Mouse (Mus musculus) gastrocnemius, adult 2 months (tissue): ENCODE measurements around the gene Dnase1l3. TPM values are rescaled to one million over a fixed set of nuclear protein-coding genes. Genes with fewer than 3 reads are reported as not detected.

Experiments
- DNase-seq: peaks from one replicate; pipeline ENCODE4 v3.0.0; 2022
- H3K27ac ChIP-seq: fragments of 200-600 bp; 2 replicates; pipeline ENCODE4 v1.8.1; 2022; ENCODE audit warnings: mild to moderate bottlenecking
- H3K4me3 ChIP-seq: fragments of 200-600 bp; 2 replicates; pipeline ENCODE4 v1.8.1; 2022; ENCODE audit warnings: mild to moderate bottlenecking, moderate library complexity
- CTCF ChIP-seq: fragments of 200-600 bp; IDR thresholded peaks from 2 replicates; pipeline ENCODE4 v1.8.1; 2022; ENCODE audit warnings: antibody characterized with exemption, mild to moderate bottlenecking, moderate library complexity
- intact Hi-C: fragments of 180-260 bp; cut with DNase I; formaldehyde crosslinking; loops from one replicate; pipeline ENCODE4 v1.15.1; 2025
- total RNA-seq, 2 experiments: library from RNA; stranded (reverse); gene quantifications; 2 replicates each; pipeline ENCODE4 v1.2.3; 2021

Gene Dnase1l3
- total RNA-seq, 2 experiments from 2014 or later: not detected

GRCm38 (mm10) chr14:7991108-7991776 lies 3.1 kb downstream of the Dnase1l3 start:
- Histone ChIP-seq H3K4me3 (no peak overlapping the region), H3K27ac (no peak overlapping the region)
- no peak for DNase-seq
- TF ChIP-seq CTCF: no peak
- intact Hi-C loops: no loop called here

GRCm38 (mm10) chr14:7989961-7990360 lies 4.4 kb downstream of the Dnase1l3 start:
- no peak overlapping the region for H3K27ac ChIP-seq
- DNase-seq: no peak
- intact Hi-C loops: no loop called here
- no peak overlapping the region for H3K4me3 ChIP-seq
- no peak for TF ChIP-seq CTCF

GRCm38 (mm10) chr14:7989371-7989770 lies 5.0 kb downstream of the Dnase1l3 start:
- H3K4me3 ChIP-seq: no peak overlapping the region
- DNase-seq: no peak
- no peak for TF ChIP-seq CTCF
- intact Hi-C loops: no loop called here
- H3K27ac ChIP-seq: no peak overlapping the region

- no peak overlapping the region for H3K27ac ChIP-seq
- DNase-seq: no peak
- TF ChIP-seq CTCF: no peak
- intact Hi-C loops: no loop called here
- no peak overlapping the region for H3K4me3 ChIP-seq
These were observed 7.5 kb downstream of the Dnase1l3 start for GRCm38 (mm10) chr14:7986913-7987312.

GRCm38 (mm10) chr14:7981226-7981625 lies 13.1 kb downstream of the Dnase1l3 start:
- no peak overlapping the region for H3K27ac ChIP-seq
- H3K4me3 ChIP-seq: no peak overlapping the region
- intact Hi-C loops: no loop called here
- no peak for DNase-seq
- TF ChIP-seq CTCF: no peak

- intact Hi-C loops: no loop called here
- DNase-seq: no peak
- no peak for TF ChIP-seq CTCF
- Histone ChIP-seq H3K4me3 (no peak overlapping the region), H3K27ac (no peak overlapping the region)
These were observed 16.2 kb downstream of the Dnase1l3 start for GRCm38 (mm10) chr14:7978183-7978582.

- no peak for DNase-seq
These were observed 16.9 kb downstream of the Dnase1l3 start for GRCm38 (mm10) chr14:7977471-7977870.

GRCm38 (mm10) chr14:7975177-7975576 lies 19.2 kb downstream of the Dnase1l3 start:
- intact Hi-C loops: no loop called here
- Histone ChIP-seq H3K27ac (no peak overlapping the region), H3K4me3 (no peak overlapping the region)
- no peak for DNase-seq
- no peak for TF ChIP-seq CTCF

More at GRCm38 (mm10) chr14:7977471-7977870, 16.9 kb downstream of the Dnase1l3 start:
- Histone ChIP-seq H3K27ac (no peak overlapping the region), H3K4me3 (no peak overlapping the region)
- TF ChIP-seq CTCF: no peak
- intact Hi-C loops: no loop called here

- Histone ChIP-seq H3K4me3 (no peak overlapping the region), H3K27ac (no peak overlapping the region)
- no peak for DNase-seq
- TF ChIP-seq CTCF: no peak
- intact Hi-C loops: no loop called here
These were observed 19.7 kb downstream of the Dnase1l3 start for GRCm38 (mm10) chr14:7974643-7975042.

- intact Hi-C loops: no loop called here
- DNase-seq: no peak
- Histone ChIP-seq H3K4me3 (no peak overlapping the region), H3K27ac (no peak overlapping the region)
- no peak for TF ChIP-seq CTCF
These were observed 22.4 kb downstream of the Dnase1l3 start for GRCm38 (mm10) chr14:7971889-7972493.

GRCm38 (mm10) chr14:7964219-7964889 lies 30.0 kb downstream of the Dnase1l3 start:
- no peak overlapping the region for H3K4me3 ChIP-seq
- H3K27ac ChIP-seq: no peak overlapping the region
- intact Hi-C loops: loop anchor here (1.0 to 10.0 kb wide), 3 partner anchors 80 to 380 kb away; no protein-coding TSS in a partner anchor

GRCm38 (mm10) chr14:7963160-7963559 lies 31.2 kb downstream of the Dnase1l3 start:
- no peak for TF ChIP-seq CTCF
- Histone ChIP-seq H3K4me3 (no peak overlapping the region), H3K27ac (no peak overlapping the region)
- intact Hi-C loops: loop anchor here (10.0 kb wide), 2 partner anchors 202 to 382 kb away; no protein-coding TSS in a partner anchor
- no peak for DNase-seq

More at GRCm38 (mm10) chr14:7964219-7964889, 30.0 kb downstream of the Dnase1l3 start:
- peak; percentile 48 for DNase-seq
- peak; percentile 83 for TF ChIP-seq CTCF

- Histone ChIP-seq H3K27ac (no peak overlapping the region), H3K4me3 (no peak overlapping the region)
- intact Hi-C loops: loop anchor here (10.0 kb wide), 2 partner anchors 202 to 382 kb away; no protein-coding TSS in a partner anchor
- DNase-seq: no peak
- TF ChIP-seq CTCF: no peak
These were observed 31.7 kb downstream of the Dnase1l3 start for GRCm38 (mm10) chr14:7962626-7963025.
